ENCODE assay signal across 8 mouse cellular contexts in the genomic region with DNA sequence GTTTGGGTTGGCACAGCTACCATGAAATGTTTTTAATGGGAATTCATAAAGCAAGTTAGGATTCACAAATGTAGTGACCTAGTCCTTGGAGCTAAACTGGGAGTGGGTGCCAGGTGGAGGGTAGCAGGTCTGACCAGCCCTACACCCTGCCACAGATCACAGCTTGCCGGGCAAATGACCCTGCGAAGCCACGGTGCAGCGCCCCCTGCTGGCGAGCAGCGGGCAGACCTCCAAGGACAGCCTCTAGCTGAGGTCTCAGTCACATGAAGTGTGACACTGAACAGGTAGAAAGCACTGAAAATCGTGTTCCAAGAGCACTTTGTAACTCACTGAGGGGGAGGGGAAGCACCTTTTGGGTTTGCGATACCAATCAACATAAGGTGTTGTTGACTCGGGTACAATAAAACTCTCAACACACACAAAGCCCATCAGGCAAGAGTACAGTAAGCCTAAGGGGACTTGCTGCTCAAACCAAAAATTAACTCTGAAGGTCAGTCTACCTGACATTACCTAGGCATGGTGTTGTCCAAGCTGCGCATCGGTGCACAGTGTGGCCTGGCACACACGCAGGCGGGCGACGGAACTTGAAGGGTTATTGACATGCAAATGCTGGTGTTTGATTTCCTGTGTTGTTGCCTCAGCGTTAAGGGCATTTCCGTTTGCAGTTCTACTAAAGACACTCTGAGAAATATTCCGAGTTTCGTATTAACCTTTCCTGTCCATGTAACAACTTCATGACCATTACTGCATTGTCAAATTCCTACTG.
A peak's percentile ranks its signal among the peaks of the same experiment; 100 is the strongest.
DNase-seq lines count a peak whose midpoint lies in the region; ATAC-seq and TF ChIP-seq lines count a peak whose summit lies in the region.

No protein-coding gene starts in this region.

- H3K4me1 ChIP-seq in midbrain, embryonic 11.5 days (ENCODE audit: control insufficient read depth, insufficient read depth, low read length): no peaks in the 10 kb centered on the region
- no peaks in the 10 kb centered on the region for H3K4me1 ChIP-seq in midbrain, embryonic 16.5 days (ENCODE audit: control insufficient read depth, insufficient read depth, low read length)
- no peaks in the 10 kb centered on the region for H3K4me1 ChIP-seq in small intestine, adult 2 months (ENCODE audit: control insufficient read depth, insufficient read depth, insufficient read length, low read length)

- no peak for ATAC-seq in midbrain, embryonic 11.5 days (ENCODE audit: low FRiP score)
- ATAC-seq in midbrain, embryonic 16.5 days: no peak

- H3K9ac ChIP-seq in midbrain, embryonic 11.5 days (ENCODE audit: low read length): no peak overlapping the region
- H3K9ac ChIP-seq in midbrain, embryonic 16.5 days (ENCODE audit: low read depth, low read length): no peak overlapping the region

- no peak overlapping the region for H3K27ac ChIP-seq in midbrain, embryonic 11.5 days (ENCODE audit: low read depth, low read length)
- no peak overlapping the region for H3K27ac ChIP-seq in midbrain, embryonic 16.5 days (ENCODE audit: low read length)
- H3K27ac ChIP-seq in small intestine, adult 2 months (ENCODE audit: insufficient read depth, low read depth, low read length): no peak overlapping the region

- TF ChIP-seq POLR2A in brain, embryonic 14.5 days (IDR thresholded peaks at IDR 0.05; ENCODE audit: borderline replicate concordance, extremely low read depth, insufficient read depth, insufficient read length, poor library complexity, severe bottlenecking): no peak
- no peak for TF ChIP-seq POLR2A in small intestine, adult 2 months (IDR thresholded peaks at IDR 0.05; ENCODE audit: low read depth, low read length)

- 72% methylated on average over 19 of the region's 19 CpGs for WGBS in midbrain, embryonic 11.5 days
- 64% methylated on average over 19 of the region's 19 CpGs for WGBS in midbrain, embryonic 16.5 days
- 73% methylated on average over 19 of the region's 19 CpGs for WGBS in small intestine, adult 2 months

- H3K27me3 ChIP-seq in midbrain, embryonic 11.5 days (ENCODE audit: control insufficient read depth, insufficient read depth, low read length): no peaks in the 10 kb centered on the region
- H3K27me3 ChIP-seq in midbrain, embryonic 16.5 days (ENCODE audit: control insufficient read depth, insufficient read depth, low read depth, low read length): no peaks in the 10 kb centered on the region
- no peaks in the 10 kb centered on the region for H3K27me3 ChIP-seq in small intestine, adult 2 months (ENCODE audit: control insufficient read depth, insufficient read depth, low read length)

- TF ChIP-seq CTCF in brain, embryonic 14.5 days (IDR thresholded peaks at IDR 0.05; ENCODE audit: borderline replicate concordance, extremely low read depth, insufficient read depth, insufficient read length): peak; percentile 52
- TF ChIP-seq CTCF in small intestine, adult 2 months (IDR thresholded peaks at IDR 0.05; ENCODE audit: extremely low read depth, insufficient read length, insufficient replicate concordance, low read depth, low read length): peak; percentile 76; the same call in 1 of the 2 replicates

- H3K9me3 ChIP-seq in midbrain, embryonic 11.5 days (ENCODE audit: control insufficient read depth, low read length): no peaks in the 10 kb centered on the region
- no peaks in the 10 kb centered on the region for H3K9me3 ChIP-seq in midbrain, embryonic 16.5 days (replicated peaks; ENCODE audit: control insufficient read depth, low read length, poor library complexity, severe bottlenecking)

- H3K4me3 ChIP-seq in midbrain, embryonic 11.5 days (ENCODE audit: low read depth, low read length): no peak overlapping the region
- H3K4me3 ChIP-seq in midbrain, embryonic 16.5 days (ENCODE audit: low read depth, low read length): no peak overlapping the region
- no peak overlapping the region for H3K4me3 ChIP-seq in small intestine, adult 2 months (ENCODE audit: low read depth, low read length)

- peak; percentile 40 for DNase-seq in embryo, embryonic 10 days (ENCODE audit: low spot score)
- no peak for DNase-seq in embryo, embryonic 10.5 days (ENCODE audit: low spot score)
- DNase-seq in midbrain, embryonic 11.5 days (ENCODE audit: low spot score, missing footprints): peak; percentile 91
- no peak for DNase-seq in brain, embryonic 14.5 days (ENCODE audit: low read depth)
- DNase-seq in kidney, postnatal 14 days: peak; percentile 42
- DNase-seq in left cerebral cortex, postnatal 36 days (ENCODE audit: low spot score in 2 of 2): no peak

- no peak overlapping the region for H3K4me2 ChIP-seq in midbrain, embryonic 11.5 days
- no peak overlapping the region for H3K4me2 ChIP-seq in midbrain, embryonic 16.5 days (ENCODE audit: low read length)

- intact Hi-C loops in left cerebral cortex, postnatal 36 days (cut with DNase I): no loop called here

- H3K36me3 ChIP-seq in midbrain, embryonic 11.5 days (ENCODE audit: control insufficient read depth, insufficient read depth, low read length): no peaks in the 10 kb centered on the region
- H3K36me3 ChIP-seq in midbrain, embryonic 16.5 days (ENCODE audit: control insufficient read depth, insufficient read depth, low read length): no peaks in the 10 kb centered on the region
- peaks cover 9% of the 10 kb centered on the region for H3K36me3 ChIP-seq in small intestine, adult 2 months (ENCODE audit: control insufficient read depth, insufficient read depth, low read length)

Comparison
In these comparisons a context has a peak if more than half of its experiments do, and no peak if none do; other contexts are left out.
1. DNase-seq: peak in embryo, embryonic 10 days (single experiment), midbrain, embryonic 11.5 days (single experiment) and kidney, postnatal 14 days (single experiment); none in embryo, embryonic 10.5 days (single experiment), brain, embryonic 14.5 days (single experiment) and left cerebral cortex, postnatal 36 days (0 of 2).